Mouse (Mus musculus): Measurements from ENCODE around the gene Hmgn1.
"Not testable (repeated sequence)": the region's sequence is repeated elsewhere in the genome, so short reads cannot be mapped to it uniquely, and the experiment has no call there.

Hmgn1 gene

DNA sequence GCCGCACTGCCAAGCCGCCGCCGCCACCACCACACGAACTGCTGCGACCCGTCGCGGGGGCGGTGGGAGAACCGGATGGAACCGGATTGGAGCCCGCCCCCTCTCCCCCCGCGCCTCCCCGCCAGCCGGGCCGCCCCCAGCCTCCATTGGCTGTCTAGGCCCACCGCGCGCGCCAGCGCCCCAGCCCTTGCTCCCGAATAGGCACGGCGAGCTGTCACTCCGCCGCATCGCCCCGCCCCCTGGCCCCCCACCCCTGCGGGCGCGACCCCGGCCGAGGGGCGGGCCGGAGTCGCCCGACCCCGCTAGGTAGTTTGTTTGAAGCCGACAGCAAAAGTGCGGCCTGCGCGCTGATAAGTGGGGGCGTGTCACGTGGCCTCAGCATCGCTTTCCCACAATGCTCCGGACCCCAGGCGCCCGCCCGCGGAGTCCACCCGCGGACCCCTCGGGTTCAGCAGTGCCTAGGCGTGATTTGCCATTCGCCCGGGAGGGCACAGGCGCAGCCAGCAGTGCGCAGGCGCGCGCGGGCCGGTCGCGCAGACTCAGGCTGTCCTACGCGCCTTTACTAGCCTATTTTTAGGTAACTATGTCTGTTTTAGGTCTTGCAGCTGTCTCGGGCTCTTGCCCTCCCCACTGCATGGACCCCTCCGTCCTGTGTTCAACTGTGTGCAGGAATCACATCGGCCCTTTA, at the start of gene Hmgn1:
Hmgn1 (minus strand) TSS at position 73 of the 688 bp plus-strand sequence.
- DNase-seq (ENCODE audit: low spot score), result peak; percentile 98

DNA sequence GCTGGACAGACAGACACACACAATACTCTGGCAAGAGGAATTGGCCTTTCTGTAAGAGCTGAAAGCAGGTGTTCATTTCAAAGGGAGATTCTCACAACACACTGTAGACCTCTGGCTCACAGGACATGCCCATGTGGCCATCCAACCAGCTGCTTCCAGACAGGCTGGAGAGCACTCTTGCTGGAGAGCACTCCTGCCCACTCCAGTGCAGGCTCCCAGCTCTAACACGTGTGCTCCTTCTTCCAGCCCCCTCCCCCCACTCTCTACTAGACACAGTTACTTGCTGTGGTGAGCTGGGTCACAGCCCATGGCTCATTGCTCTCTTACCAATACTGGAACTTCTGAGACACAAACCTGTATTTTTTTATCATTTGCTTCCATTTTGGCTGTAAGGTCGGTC, 47.9 kb upstream of the Hmgn1 start:
- DNase-seq (ENCODE audit: low spot score), result no peak

DNA sequence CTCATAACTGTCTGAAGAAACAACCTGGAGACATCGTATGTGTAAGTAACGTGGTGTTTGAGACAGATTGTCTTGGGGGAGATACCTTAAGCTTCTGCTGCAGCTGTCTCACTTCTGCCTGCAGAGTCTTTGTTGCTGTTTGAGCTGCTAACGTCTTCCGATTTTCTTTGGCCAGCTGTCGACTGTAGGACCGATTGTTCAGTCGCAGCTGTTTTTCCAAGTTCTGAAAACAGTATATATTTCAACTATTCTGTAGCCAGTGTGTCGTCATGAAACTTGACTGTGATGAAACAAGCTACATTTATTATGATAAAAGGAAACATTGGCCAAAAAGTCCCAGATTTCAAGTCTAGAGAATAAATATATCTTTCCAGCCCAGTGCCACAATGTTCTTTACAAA, 46.1 kb upstream of the Hmgn1 start:
- DNase-seq (ENCODE audit: low spot score), result no peak

- DNase-seq (ENCODE audit: low spot score), result no peak
These were observed 41.3 kb upstream of the Hmgn1 start for GRCm38 (mm10) chr16:96168837-96169236.

DNA sequence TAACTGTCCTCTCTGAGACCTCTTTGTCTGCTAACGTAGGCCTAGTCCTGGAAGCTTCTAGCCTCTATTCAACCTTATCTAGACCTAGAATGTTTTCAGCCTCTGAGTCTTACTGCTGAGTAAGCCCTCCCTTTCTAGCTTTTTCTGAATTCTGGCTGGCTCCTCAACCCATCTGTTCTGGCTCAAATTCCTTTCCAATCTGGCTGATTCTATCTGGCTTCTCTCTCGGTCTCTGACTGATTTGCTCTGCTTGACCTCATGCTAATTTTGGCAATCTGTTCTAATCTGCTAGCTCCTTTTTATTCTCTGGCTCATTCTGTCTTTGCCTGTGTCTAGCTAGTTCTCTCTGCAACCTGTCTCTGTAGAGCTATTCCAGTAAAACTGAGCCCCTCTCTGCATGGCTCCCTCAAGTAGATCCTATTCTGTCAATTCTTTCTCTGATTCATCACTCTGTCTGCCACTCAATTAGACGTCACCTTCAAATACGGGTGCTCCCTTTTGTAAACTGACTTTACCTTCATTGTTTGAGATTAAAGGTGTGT, 38.3 kb upstream of the Hmgn1 start:
- no peak for DNase-seq (ENCODE audit: low spot score)

- no peak for DNase-seq (ENCODE audit: low spot score)
These were observed 33.8 kb upstream of the Hmgn1 start for GRCm38 (mm10) chr16:96161336-96161735.

DNA sequence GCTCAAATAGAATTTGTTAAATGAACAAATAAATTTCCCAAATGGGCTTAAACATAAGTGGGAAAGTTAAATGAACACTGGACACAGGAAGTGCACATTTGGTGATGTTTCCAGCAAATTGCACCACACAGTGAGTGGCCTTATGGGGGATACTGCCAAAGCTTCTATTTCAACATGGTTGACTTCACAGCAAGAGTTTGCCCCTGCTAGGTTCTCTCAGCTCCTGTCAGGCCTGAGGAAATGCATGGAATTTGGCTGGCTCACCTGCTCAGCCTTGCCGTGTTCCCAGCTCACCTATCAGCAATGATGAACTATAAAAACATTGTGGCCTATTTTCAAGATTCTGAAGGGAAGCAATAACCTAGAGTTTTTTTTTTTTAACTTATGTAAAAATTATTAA, 33.4 kb upstream of the Hmgn1 start:
- DNase-seq (ENCODE audit: low spot score), result no peak

DNA sequence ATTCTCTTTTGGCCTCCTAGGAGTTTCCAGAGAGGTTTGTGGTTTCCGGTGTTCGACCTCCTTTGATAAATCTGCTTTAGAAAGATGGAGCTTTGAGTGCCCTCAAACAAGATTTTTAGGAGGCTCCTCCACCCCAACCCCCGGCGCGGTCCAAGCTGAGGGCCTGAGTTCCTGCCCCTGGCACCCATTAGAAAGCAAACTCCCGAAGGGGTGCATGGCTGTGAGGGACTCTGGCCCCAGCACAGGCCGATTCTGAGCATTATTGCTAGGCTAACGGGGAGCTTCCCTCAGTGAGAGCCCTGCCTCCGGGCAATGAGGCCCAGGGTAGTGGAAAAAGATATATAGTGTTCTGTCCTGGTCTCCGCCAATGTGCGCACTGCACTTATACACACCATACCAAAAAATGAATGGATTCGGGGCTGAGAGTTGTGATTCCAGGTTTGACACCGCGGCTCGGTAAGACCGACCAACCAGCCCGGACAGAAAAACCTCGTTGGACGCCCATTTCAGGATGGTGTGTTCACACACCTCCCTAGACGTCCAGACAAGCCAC, 32.3 kb upstream of the Hmgn1 start:
- DNase-seq (ENCODE audit: low spot score), result peak; percentile 12

GRCm38 (mm10) chr16:96159091-96159731, 31.7 kb upstream of the Hmgn1 start:
- DNase-seq (ENCODE audit: low spot score), result peak; percentile 72

DNA sequence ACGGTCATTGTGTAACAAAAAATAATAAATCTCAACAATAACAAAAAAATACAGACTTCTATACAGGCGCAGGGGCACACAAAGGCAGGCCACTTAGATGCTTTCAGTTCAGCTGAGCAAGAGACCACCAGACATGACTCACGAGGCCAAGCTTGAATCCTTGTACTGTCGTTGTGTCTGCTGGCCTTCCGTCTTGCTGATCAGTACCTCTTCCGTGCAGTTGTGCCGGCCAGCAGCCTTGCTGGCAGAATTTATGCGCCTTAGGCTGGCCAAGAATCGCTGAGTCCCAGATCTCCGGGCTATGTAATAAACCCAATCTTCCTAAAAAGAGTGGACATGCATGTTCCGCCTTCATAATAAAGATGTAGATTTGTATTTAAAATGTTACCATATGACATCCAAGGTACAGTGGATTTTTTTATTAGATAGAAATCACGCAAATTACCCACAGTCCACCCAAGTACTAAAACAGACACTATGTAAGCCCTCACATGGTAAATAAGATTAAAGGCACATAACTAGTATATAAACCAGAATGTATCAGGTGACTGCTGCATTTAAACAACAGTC, 31.1 kb upstream of the Hmgn1 start:
- DNase-seq (ENCODE audit: low spot score), result peak; percentile 17

- no peak for DNase-seq (ENCODE audit: low spot score)
These were observed 29.6 kb upstream of the Hmgn1 start for GRCm38 (mm10) chr16:96157171-96157570.

DNA sequence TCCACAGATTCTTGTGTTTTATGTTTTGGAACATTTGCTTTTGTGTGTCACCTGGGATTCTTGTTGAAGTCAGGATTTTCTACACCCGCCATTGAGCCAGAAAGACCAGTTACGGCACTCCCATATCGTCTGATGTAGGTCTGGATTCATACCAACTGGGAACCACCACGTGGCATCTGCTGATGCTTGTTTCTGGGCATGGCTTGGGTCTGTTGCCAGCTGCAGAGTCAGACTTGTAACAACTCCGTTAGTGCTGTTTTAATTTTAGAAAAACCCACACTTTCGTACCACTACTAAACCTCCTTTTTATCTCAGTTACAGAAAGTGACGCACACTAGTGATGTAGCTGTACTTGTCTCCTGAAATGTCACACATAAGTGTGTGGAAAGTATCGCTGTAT, 28.5 kb upstream of the Hmgn1 start:
- DNase-seq (ENCODE audit: low spot score), result no peak

DNA sequence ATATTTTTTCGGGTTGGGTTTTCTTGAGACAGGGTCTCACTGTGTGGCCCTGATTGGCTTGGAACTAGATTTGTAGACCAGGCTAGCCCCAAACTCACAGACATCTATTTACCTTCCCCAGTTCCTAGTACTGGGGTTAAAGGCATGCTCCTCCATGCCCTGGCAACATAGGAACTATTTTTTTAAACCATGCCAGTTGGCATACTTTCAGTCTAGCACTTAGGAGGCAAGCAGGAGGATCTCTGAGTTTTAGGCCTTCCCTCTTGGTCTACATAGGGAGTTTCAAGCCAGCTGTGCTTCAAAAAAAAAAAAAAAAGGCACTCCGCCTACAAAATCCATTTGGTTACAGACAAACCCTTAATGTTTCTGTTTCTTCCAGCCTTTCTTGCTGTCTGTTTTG, 26.9 kb upstream of the Hmgn1 start:
- no peak for DNase-seq (ENCODE audit: low spot score)

DNA sequence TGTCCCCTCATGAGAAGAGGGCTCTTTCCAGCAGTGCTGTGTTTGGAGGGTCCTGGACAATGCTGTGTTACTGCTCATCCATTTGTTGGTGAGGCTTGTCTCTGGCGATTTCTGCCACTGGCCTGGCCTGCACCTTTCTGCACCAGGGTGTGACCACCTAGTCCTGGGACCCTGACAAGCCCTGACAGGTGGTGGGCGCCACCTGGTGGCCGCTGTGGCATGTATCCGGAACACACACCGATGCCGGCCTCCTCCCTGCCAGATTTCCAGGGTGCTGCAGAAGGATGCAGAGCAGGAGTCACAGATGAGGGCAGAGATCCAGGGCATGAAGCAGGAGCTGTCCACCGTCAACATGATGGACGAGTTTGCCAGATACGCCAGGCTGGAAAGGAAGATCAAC, 24.0 kb upstream of the Hmgn1 start:
- peak; percentile 73 for DNase-seq (ENCODE audit: low spot score)

DNA sequence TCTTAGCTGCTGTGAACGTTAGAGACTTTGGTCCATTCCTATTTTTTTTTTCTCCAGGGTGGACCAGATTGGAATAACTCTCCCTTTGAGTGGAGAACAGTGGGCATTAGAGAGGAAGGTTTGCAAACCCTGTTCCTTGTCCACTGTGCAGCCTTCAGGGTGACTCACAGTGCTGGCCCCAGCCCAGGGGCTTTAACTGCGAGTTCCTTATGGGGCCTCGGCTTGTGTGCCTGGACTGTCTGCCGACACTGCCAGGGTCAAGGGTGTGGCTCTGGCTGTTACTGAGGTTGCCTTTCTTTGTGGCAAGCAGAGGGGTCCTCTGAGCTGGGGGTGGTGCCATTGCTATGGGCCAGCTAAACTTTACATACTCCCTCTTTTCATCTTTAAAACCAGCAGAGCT, 23.5 kb upstream of the Hmgn1 start:
- DNase-seq (ENCODE audit: low spot score), result peak; percentile 42

DNA sequence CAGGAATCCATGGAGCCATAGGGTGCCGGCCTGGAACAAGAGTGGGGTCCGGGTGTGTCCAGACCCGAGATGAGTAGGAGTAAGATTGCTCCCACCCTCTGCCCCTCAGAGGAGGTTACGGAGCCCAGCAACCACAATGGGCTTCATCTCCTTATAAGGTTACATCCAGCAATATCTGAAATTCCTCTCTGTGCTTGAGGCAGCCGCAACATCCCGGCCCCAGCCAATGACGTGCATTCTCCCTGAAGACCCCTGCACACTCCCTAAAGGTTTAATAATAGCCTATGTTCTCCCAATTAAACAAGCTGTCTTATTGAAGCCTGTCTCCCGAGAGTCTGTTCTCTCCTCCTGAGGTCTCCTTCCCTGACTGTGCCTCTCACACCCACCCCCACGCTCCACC, 21.8 kb upstream of the Hmgn1 start:
- no peak for DNase-seq (ENCODE audit: low spot score)

DNA sequence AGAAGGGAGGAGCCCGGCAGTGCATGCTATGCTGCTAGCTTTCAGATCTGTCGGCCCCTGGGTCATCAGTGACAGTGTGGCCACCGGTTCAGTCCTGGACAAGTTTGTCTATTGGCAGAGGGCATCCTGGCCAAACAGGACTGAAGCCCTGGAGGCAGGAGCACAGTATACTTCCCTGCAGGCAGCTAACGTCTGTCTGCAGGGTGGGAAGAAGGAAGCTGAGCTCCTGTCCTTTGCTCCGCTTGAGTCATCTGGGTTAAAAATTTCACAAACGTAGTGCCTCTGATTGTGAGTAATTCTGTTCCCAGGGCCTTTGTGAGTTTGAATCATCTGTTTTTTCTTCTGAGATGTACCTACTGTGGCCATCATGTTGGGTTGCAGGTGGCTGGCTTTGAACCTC, 21.3 kb upstream of the Hmgn1 start:
- DNase-seq (ENCODE audit: low spot score), result no peak

GRCm38 (mm10) chr16:96145814-96146213, 18.3 kb upstream of the Hmgn1 start:
- DNase-seq (ENCODE audit: low spot score), result no peak

GRCm38 (mm10) chr16:96145110-96145800, 17.7 kb upstream of the Hmgn1 start, which contains the start of gene Wrb:
Gene Wrb (plus strand): TSS chr16:96145407.
- DNase-seq (ENCODE audit: low spot score), result peak; percentile 100

DNA sequence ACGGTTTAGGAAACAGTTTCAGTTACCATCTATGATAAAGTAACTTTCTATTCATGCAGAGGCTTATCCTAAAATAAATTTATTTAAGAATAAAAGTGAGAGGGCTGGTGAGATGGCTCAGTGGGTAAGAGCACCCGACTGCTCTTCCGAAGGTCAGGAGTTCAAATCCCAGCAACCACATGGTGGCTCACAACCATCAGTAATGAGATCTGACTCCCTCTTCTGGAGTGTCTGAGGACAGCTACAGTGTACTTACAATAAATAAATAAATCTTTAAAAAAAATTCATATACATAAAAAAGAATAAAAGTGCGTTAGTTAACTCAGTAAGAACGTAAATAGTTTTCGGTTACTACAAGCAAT, 17.2 kb upstream of the Hmgn1 start:
- DNase-seq (ENCODE audit: low spot score), result not testable (repeated sequence)

GRCm38 (mm10) chr16:96128466-96128865, 937 bp upstream of the Hmgn1 start:
- no peak for DNase-seq (ENCODE audit: low spot score)

DNA sequence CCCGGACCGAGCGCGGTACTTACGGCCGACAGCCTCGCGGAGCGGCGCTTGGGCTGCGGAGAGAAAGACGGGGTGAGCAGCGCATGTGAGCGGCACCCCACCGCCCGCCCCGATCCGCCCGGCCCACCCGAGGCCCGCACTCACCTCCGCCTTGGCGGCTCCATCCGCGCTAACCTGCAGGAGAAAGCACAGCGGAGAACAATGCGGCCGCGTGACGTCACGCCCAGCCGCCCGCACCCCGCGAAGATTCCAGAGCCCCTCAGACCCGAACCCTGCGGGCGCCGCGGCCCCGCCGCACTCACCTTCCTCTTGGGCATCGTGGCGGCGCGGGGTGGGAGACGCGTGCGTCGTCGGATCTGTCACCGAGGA, 257 bp downstream of the Hmgn1 start:
- no peak for DNase-seq (ENCODE audit: low spot score)

Data from ovary, postnatal 36 days (tissue).